Mouse (Mus musculus) erythroblast, embryonic 14.5 days (primary cell): Measurements from ENCODE around the gene Moap1.

ENCODE experiments used
- GATA1 ChIP-seq: IDR thresholded peaks from 2 replicates; pipeline ENCODE4 v1.6.1; 2012; ENCODE audit warnings: low read length, inconsistent platforms, mixed read lengths
- TAL1 ChIP-seq: IDR thresholded peaks from 3 replicates; pipeline ENCODE4 v1.6.1; 2012; ENCODE audit warnings: low read length, inconsistent platforms, mixed read lengths

GRCm38 (mm10) chr12:102705906-102706640 is 37.4 kb downstream of the Moap1 start:
- TF ChIP-seq GATA1 (no peak), TAL1 (no peak)
